Mouse (Mus musculus): ENCODE measurements around the gene Ppp1r3d. TPM values are rescaled to one million over a fixed set of nuclear protein-coding genes. Genes with fewer than 3 reads are reported as not detected.

Ppp1r3d gene
- polyA plus RNA-seq, 1 experiment: 1.1 TPM

GRCm38 (mm10) chr2:178427181-178427580, 12.9 kb upstream of the Ppp1r3d start:
- peaks cover 3% of the 10 kb centered on the region; the same call in 1 of the 2 replicates for H3K4me1 ChIP-seq (ENCODE audit: control insufficient read depth, insufficient read depth, insufficient read length, low read length)
- WGBS: 79% methylated on average over 5 of the region's 5 CpGs

GRCm38 (mm10) chr2:178426229-178426628, 12.0 kb upstream of the Ppp1r3d start:
- TF ChIP-seq POLR2A (IDR thresholded peaks at IDR 0.05; ENCODE audit: low read depth, low read length) (no peak), CTCF (IDR thresholded peaks at IDR 0.05; ENCODE audit: extremely low read depth, insufficient read length, insufficient replicate concordance, low read depth, low read length) (no peak)
- 13% methylated on average over 4 of the region's 4 CpGs for WGBS

More at GRCm38 (mm10) chr2:178427181-178427580, 12.9 kb upstream of the Ppp1r3d start:
- Histone ChIP-seq H3K36me3 (ENCODE audit: control insufficient read depth, insufficient read depth, low read length) (no peaks in the 10 kb centered on the region), H3K27ac (ENCODE audit: insufficient read depth, low read depth, low read length) (no peak overlapping the region), H3K4me3 (ENCODE audit: low read depth, low read length) (no peak overlapping the region), H3K27me3 (ENCODE audit: control insufficient read depth, insufficient read depth, low read length) (no peaks in the 10 kb centered on the region)
- no peak for TF ChIP-seq POLR2A (IDR thresholded peaks at IDR 0.05; ENCODE audit: low read depth, low read length)
- no peak for TF ChIP-seq CTCF (IDR thresholded peaks at IDR 0.05; ENCODE audit: extremely low read depth, insufficient read length, insufficient replicate concordance, low read depth, low read length)

GRCm38 (mm10) chr2:178423223-178423622, 9.0 kb upstream of the Ppp1r3d start:
- H3K4me3 ChIP-seq (ENCODE audit: low read depth, low read length): no peak overlapping the region
- no peaks in the 10 kb centered on the region for H3K27me3 ChIP-seq (ENCODE audit: control insufficient read depth, insufficient read depth, low read length)
- 70% methylated on average over 5 of the region's 5 CpGs for WGBS
- H3K27ac ChIP-seq (ENCODE audit: insufficient read depth, low read depth, low read length): no peak overlapping the region
- TF ChIP-seq CTCF (IDR thresholded peaks at IDR 0.05; ENCODE audit: extremely low read depth, insufficient read length, insufficient replicate concordance, low read depth, low read length): no peak
- TF ChIP-seq POLR2A (IDR thresholded peaks at IDR 0.05; ENCODE audit: low read depth, low read length): no peak
- no peaks in the 10 kb centered on the region for H3K4me1 ChIP-seq (ENCODE audit: control insufficient read depth, insufficient read depth, insufficient read length, low read length)
- no peaks in the 10 kb centered on the region for H3K36me3 ChIP-seq (ENCODE audit: control insufficient read depth, insufficient read depth, low read length)

More at GRCm38 (mm10) chr2:178426229-178426628, 12.0 kb upstream of the Ppp1r3d start:
- no peaks in the 10 kb centered on the region for H3K36me3 ChIP-seq (ENCODE audit: control insufficient read depth, insufficient read depth, low read length)
- peaks cover 3% of the 10 kb centered on the region; the same call in 1 of the 2 replicates for H3K4me1 ChIP-seq (ENCODE audit: control insufficient read depth, insufficient read depth, insufficient read length, low read length)
- no peak overlapping the region for H3K4me3 ChIP-seq (ENCODE audit: low read depth, low read length)
- H3K27me3 ChIP-seq (ENCODE audit: control insufficient read depth, insufficient read depth, low read length): no peaks in the 10 kb centered on the region
- H3K27ac ChIP-seq (ENCODE audit: insufficient read depth, low read depth, low read length): no peak overlapping the region

GRCm38 (mm10) chr2:178422186-178422585, 7.9 kb upstream of the Ppp1r3d start:
- TF ChIP-seq CTCF (IDR thresholded peaks at IDR 0.05; ENCODE audit: extremely low read depth, insufficient read length, insufficient replicate concordance, low read depth, low read length) (no peak), POLR2A (IDR thresholded peaks at IDR 0.05; ENCODE audit: low read depth, low read length) (no peak)
- Histone ChIP-seq H3K36me3 (ENCODE audit: control insufficient read depth, insufficient read depth, low read length) (no peaks in the 10 kb centered on the region), H3K4me3 (ENCODE audit: low read depth, low read length) (no peak overlapping the region), H3K27ac (ENCODE audit: insufficient read depth, low read depth, low read length) (no peak overlapping the region), H3K27me3 (ENCODE audit: control insufficient read depth, insufficient read depth, low read length) (no peaks in the 10 kb centered on the region), H3K4me1 (ENCODE audit: control insufficient read depth, insufficient read depth, insufficient read length, low read length) (no peaks in the 10 kb centered on the region)
- WGBS: 43% methylated on average over 3 of the region's 3 CpGs

- 82% methylated on average over 6 of the region's 6 CpGs for WGBS
- H3K4me1 ChIP-seq (ENCODE audit: control insufficient read depth, insufficient read depth, insufficient read length, low read length): no peaks in the 10 kb centered on the region
These were observed 7.3 kb upstream of the Ppp1r3d start for GRCm38 (mm10) chr2:178421603-178422002.

GRCm38 (mm10) chr2:178420576-178420975, 6.3 kb upstream of the Ppp1r3d start:
- Histone ChIP-seq H3K27ac (ENCODE audit: insufficient read depth, low read depth, low read length) (no peak overlapping the region), H3K4me3 (ENCODE audit: low read depth, low read length) (no peak overlapping the region), H3K27me3 (ENCODE audit: control insufficient read depth, insufficient read depth, low read length) (no peaks in the 10 kb centered on the region), H3K4me1 (ENCODE audit: control insufficient read depth, insufficient read depth, insufficient read length, low read length) (no peaks in the 10 kb centered on the region), H3K36me3 (ENCODE audit: control insufficient read depth, insufficient read depth, low read length) (no peaks in the 10 kb centered on the region)
- TF ChIP-seq CTCF (IDR thresholded peaks at IDR 0.05; ENCODE audit: extremely low read depth, insufficient read length, insufficient replicate concordance, low read depth, low read length) (no peak), POLR2A (IDR thresholded peaks at IDR 0.05; ENCODE audit: low read depth, low read length) (no peak)
- 89% methylated on average over 9 of the region's 9 CpGs for WGBS

More at GRCm38 (mm10) chr2:178421603-178422002, 7.3 kb upstream of the Ppp1r3d start:
- Histone ChIP-seq H3K27ac (ENCODE audit: insufficient read depth, low read depth, low read length) (no peak overlapping the region), H3K36me3 (ENCODE audit: control insufficient read depth, insufficient read depth, low read length) (no peaks in the 10 kb centered on the region), H3K27me3 (ENCODE audit: control insufficient read depth, insufficient read depth, low read length) (no peaks in the 10 kb centered on the region), H3K4me3 (ENCODE audit: low read depth, low read length) (no peak overlapping the region)
- TF ChIP-seq CTCF (IDR thresholded peaks at IDR 0.05; ENCODE audit: extremely low read depth, insufficient read length, insufficient replicate concordance, low read depth, low read length) (no peak), POLR2A (IDR thresholded peaks at IDR 0.05; ENCODE audit: low read depth, low read length) (no peak)

GRCm38 (mm10) chr2:178416970-178417369, 2.7 kb upstream of the Ppp1r3d start:
- H3K27ac ChIP-seq (ENCODE audit: insufficient read depth, low read depth, low read length): no peak overlapping the region
- 0 out of 2 replicates have a peak, but pooled peaks cover 7% of the 10 kb centered on the region for H3K27me3 ChIP-seq (ENCODE audit: control insufficient read depth, insufficient read depth, low read length)
- WGBS: 71% methylated on average over 4 of the region's 4 CpGs
- no peak overlapping the region for H3K4me3 ChIP-seq (ENCODE audit: low read depth, low read length)
- H3K36me3 ChIP-seq (ENCODE audit: control insufficient read depth, insufficient read depth, low read length): no peaks in the 10 kb centered on the region
- TF ChIP-seq POLR2A (IDR thresholded peaks at IDR 0.05; ENCODE audit: low read depth, low read length): no peak
- TF ChIP-seq CTCF (IDR thresholded peaks at IDR 0.05; ENCODE audit: extremely low read depth, insufficient read length, insufficient replicate concordance, low read depth, low read length): no peak
- peaks cover 9% of the 10 kb centered on the region for H3K4me1 ChIP-seq (ENCODE audit: control insufficient read depth, insufficient read depth, insufficient read length, low read length)
